Mouse (Mus musculus): ENCODE results near the gene Camkmt. TPM values are rescaled to one million over a fixed set of nuclear protein-coding genes. Genes with fewer than 3 reads are reported as not detected.

Camkmt gene
- polyA plus RNA-seq, 1 experiment from 2014 or later = 19.4 TPM

DNA sequence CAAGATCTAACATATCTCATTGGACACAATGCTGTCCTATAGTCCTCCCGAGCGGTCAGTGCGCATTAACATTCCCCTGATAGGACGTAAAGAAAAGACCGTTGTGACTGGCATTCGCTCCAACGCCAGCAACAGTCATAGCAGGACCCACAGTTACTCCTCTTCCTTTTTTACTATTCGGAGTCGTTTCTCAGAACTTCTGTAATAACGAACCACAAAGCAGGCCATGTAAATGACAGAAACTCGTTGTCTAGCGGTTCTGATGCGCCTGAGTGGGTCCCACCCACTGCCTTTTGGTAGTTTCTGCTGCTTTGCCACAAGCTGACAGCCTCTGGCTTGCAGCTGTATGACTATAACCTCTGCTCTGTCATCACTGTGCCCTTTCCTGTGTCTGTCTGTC is 253.1 kb downstream of the Camkmt start:
- H3K4me1 ChIP-seq (ENCODE audit: control insufficient read depth, insufficient read depth, low read length) = no peaks in the 10 kb centered on the region
- no peaks in the 10 kb centered on the region for H3K9me3 ChIP-seq (ENCODE audit: control insufficient read depth, low read length)
- WGBS = 77% methylated on average over 13 of the region's 13 CpGs
- H3K36me3 ChIP-seq (ENCODE audit: control insufficient read depth, insufficient read depth, low read length) = no peaks in the 10 kb centered on the region
- ATAC-seq (ENCODE audit: low FRiP score, low TSS enrichment) (no peak), DNase-seq (no peak)
- H3K27ac ChIP-seq (replicated peaks; ENCODE audit: low read depth, low read length) = no peak overlapping the region
- no peak overlapping the region for H3K4me3 ChIP-seq (replicated peaks; ENCODE audit: low read depth, low read length)
- H3K9ac ChIP-seq (replicated peaks; ENCODE audit: low read length) = no peak overlapping the region
- H3K27me3 ChIP-seq (ENCODE audit: control insufficient read depth, insufficient read depth, low read length) = no peaks in the 10 kb centered on the region
- H3K4me2 ChIP-seq (ENCODE audit: low read length) = no peak overlapping the region

DNA sequence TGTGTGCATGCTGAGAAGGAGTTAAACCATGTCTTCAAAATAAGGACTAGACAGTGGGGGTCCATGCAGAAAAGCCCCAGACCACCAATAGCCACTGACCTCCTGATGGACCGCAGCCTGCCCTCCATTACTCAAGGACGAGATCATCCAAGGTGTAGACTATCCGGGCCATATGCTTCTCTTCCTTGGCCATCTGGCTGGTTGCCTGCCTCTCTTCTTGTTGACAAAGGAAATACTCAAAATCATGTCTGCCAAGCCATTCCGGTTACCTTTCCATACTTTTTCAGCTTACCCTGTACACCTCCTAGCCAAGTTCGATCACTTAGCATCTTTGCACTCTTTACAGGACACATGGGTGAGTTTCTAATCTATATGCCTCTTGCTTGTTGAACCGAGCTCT is 256.3 kb downstream of the Camkmt start:
- no peak overlapping the region for H3K9ac ChIP-seq (replicated peaks; ENCODE audit: low read length)
- ATAC-seq (ENCODE audit: low FRiP score, low TSS enrichment) (no peak), DNase-seq (no peak)
- no peak overlapping the region for H3K27ac ChIP-seq (replicated peaks; ENCODE audit: low read depth, low read length)
- no peaks in the 10 kb centered on the region for H3K27me3 ChIP-seq (ENCODE audit: control insufficient read depth, insufficient read depth, low read length)
- no peaks in the 10 kb centered on the region for H3K9me3 ChIP-seq (ENCODE audit: control insufficient read depth, low read length)
- H3K4me2 ChIP-seq (ENCODE audit: low read length) = no peak overlapping the region
- no peaks in the 10 kb centered on the region for H3K4me1 ChIP-seq (ENCODE audit: control insufficient read depth, insufficient read depth, low read length)
- no peak overlapping the region for H3K4me3 ChIP-seq (replicated peaks; ENCODE audit: low read depth, low read length)
- no peaks in the 10 kb centered on the region for H3K36me3 ChIP-seq (ENCODE audit: control insufficient read depth, insufficient read depth, low read length)
- WGBS = 91% methylated on average over 6 of the region's 6 CpGs

- Histone ChIP-seq H3K36me3 (ENCODE audit: control insufficient read depth, insufficient read depth, low read length) (no peaks in the 10 kb centered on the region), H3K4me1 (ENCODE audit: control insufficient read depth, insufficient read depth, low read length) (no peaks in the 10 kb centered on the region), H3K9ac (replicated peaks; ENCODE audit: low read length) (no peak overlapping the region), H3K9me3 (ENCODE audit: control insufficient read depth, low read length) (no peaks in the 10 kb centered on the region), H3K4me2 (ENCODE audit: low read length) (no peak overlapping the region), H3K27me3 (ENCODE audit: control insufficient read depth, insufficient read depth, low read length) (no peaks in the 10 kb centered on the region), H3K4me3 (replicated peaks; ENCODE audit: low read depth, low read length) (no peak overlapping the region), H3K27ac (replicated peaks; ENCODE audit: low read depth, low read length) (no peak overlapping the region)
- ATAC-seq (ENCODE audit: low FRiP score, low TSS enrichment) (no peak), DNase-seq (no peak)
- 58% methylated on average over 8 of the region's 8 CpGs for WGBS
Observed at GRCm38 (mm10) chr17:85349331-85349935, 259.1 kb downstream of the Camkmt start.

DNA sequence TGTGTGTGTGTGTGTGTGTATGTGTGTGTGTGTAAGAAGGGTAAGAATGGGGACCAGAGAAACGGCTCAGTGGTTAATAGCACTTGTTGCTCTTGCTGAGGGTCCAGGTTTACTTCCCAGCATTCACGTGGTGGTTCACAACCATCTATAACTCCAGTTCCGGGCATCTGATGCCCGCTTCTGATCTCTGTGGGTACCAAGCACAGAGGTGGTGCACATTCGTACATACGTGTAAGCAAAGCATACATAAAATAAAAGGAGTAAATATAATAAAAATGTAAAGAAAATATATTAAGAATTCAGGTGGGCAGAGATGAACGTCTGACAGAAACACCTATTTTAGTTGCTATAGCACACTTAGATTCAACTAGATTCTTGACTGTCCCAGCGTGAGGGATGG is 260.9 kb downstream of the Camkmt start:
- Histone ChIP-seq H3K27ac (replicated peaks; ENCODE audit: low read depth, low read length) (no peak overlapping the region), H3K9ac (replicated peaks; ENCODE audit: low read length) (no peak overlapping the region), H3K9me3 (ENCODE audit: control insufficient read depth, low read length) (no peaks in the 10 kb centered on the region), H3K4me2 (ENCODE audit: low read length) (no peak overlapping the region), H3K4me1 (ENCODE audit: control insufficient read depth, insufficient read depth, low read length) (no peaks in the 10 kb centered on the region), H3K27me3 (ENCODE audit: control insufficient read depth, insufficient read depth, low read length) (no peaks in the 10 kb centered on the region), H3K36me3 (ENCODE audit: control insufficient read depth, insufficient read depth, low read length) (no peaks in the 10 kb centered on the region), H3K4me3 (replicated peaks; ENCODE audit: low read depth, low read length) (no peak overlapping the region)
- DNase-seq (no peak), ATAC-seq (ENCODE audit: low FRiP score, low TSS enrichment) (no peak)
- whole genome bisulfite sequencing = 94% methylated on average over 8 of the region's 8 CpGs

DNA sequence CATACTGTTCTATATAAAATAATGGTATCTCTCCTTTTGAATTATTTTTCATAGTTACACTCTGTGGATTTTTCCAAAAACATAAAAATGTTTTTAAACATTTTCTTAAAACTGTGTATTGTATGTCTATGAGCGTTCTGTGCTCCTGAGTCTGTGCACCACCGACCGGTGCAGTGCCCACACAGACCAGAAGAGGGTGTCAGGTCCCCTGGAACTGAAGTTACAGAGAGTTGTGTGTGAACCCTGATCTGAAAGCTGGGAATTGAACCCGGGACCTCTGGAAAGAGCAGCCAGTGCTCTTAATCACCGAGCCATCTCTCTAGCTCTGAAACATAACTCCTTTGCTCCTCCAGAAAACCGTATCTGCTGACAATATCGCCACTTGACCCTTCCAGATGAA is 262.4 kb downstream of the Camkmt start:
- no peaks in the 10 kb centered on the region for H3K36me3 ChIP-seq (ENCODE audit: control insufficient read depth, insufficient read depth, low read length)
- 89% methylated on average over 7 of the region's 7 CpGs for WGBS

GRCm38 (mm10) chr17:85353191-85353590 is 262.8 kb downstream of the Camkmt start:
- no peaks in the 10 kb centered on the region for H3K27me3 ChIP-seq (ENCODE audit: control insufficient read depth, insufficient read depth, low read length)
- H3K4me3 ChIP-seq (replicated peaks; ENCODE audit: low read depth, low read length) = no peak overlapping the region
- H3K9me3 ChIP-seq (ENCODE audit: control insufficient read depth, low read length) = no peaks in the 10 kb centered on the region
- DNase-seq (no peak), ATAC-seq (ENCODE audit: low FRiP score, low TSS enrichment) (no peak)
- no peaks in the 10 kb centered on the region for H3K4me1 ChIP-seq (ENCODE audit: control insufficient read depth, insufficient read depth, low read length)
- H3K4me2 ChIP-seq (ENCODE audit: low read length) = no peak overlapping the region
- no peak overlapping the region for H3K9ac ChIP-seq (replicated peaks; ENCODE audit: low read length)
- no peaks in the 10 kb centered on the region for H3K36me3 ChIP-seq (ENCODE audit: control insufficient read depth, insufficient read depth, low read length)
- WGBS = 80% methylated on average over 6 of the region's 6 CpGs
- no peak overlapping the region for H3K27ac ChIP-seq (replicated peaks; ENCODE audit: low read depth, low read length)

More for the DNA sequence above, 262.4 kb downstream of the Camkmt start:
- H3K27ac ChIP-seq (replicated peaks; ENCODE audit: low read depth, low read length) = no peak overlapping the region
- H3K4me3 ChIP-seq (replicated peaks; ENCODE audit: low read depth, low read length) = no peak overlapping the region
- no peak overlapping the region for H3K4me2 ChIP-seq (ENCODE audit: low read length)
- no peak for ATAC-seq (ENCODE audit: low FRiP score, low TSS enrichment)
- DNase-seq = no peak
- no peaks in the 10 kb centered on the region for H3K27me3 ChIP-seq (ENCODE audit: control insufficient read depth, insufficient read depth, low read length)
- H3K9me3 ChIP-seq (ENCODE audit: control insufficient read depth, low read length) = no peaks in the 10 kb centered on the region
- no peak overlapping the region for H3K9ac ChIP-seq (replicated peaks; ENCODE audit: low read length)
- no peaks in the 10 kb centered on the region for H3K4me1 ChIP-seq (ENCODE audit: control insufficient read depth, insufficient read depth, low read length)

DNA sequence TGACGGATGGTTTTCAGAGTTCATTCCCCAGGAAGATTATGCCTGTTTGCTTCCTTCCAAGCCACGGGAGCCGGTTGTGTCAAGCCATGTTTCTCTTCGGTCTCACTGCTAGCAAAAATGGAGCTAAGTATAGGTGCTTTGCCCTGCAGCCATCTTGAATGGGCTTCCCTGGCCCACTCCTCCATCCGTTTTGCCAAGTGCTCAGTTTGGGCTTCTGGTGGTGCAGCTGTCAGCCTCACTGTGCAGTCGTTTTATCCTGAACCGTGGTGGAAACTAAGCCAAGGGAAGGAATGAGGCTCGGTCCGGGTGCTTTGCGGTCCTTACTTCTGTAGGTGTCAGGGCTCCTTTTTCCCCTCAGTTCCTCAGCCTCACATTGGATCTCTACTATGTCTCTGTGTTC is 263.3 kb downstream of the Camkmt start:
- Histone ChIP-seq H3K4me2 (ENCODE audit: low read length) (no peak overlapping the region), H3K36me3 (ENCODE audit: control insufficient read depth, insufficient read depth, low read length) (no peaks in the 10 kb centered on the region), H3K27me3 (ENCODE audit: control insufficient read depth, insufficient read depth, low read length) (no peaks in the 10 kb centered on the region), H3K4me3 (replicated peaks; ENCODE audit: low read depth, low read length) (no peak overlapping the region), H3K9me3 (ENCODE audit: control insufficient read depth, low read length) (no peaks in the 10 kb centered on the region), H3K9ac (replicated peaks; ENCODE audit: low read length) (no peak overlapping the region), H3K27ac (replicated peaks; ENCODE audit: low read depth, low read length) (no peak overlapping the region), H3K4me1 (ENCODE audit: control insufficient read depth, insufficient read depth, low read length) (no peaks in the 10 kb centered on the region)
- DNase-seq (no peak), ATAC-seq (ENCODE audit: low FRiP score, low TSS enrichment) (no peak)
- 80% methylated on average over 10 of the region's 10 CpGs for WGBS

- Histone ChIP-seq H3K4me3 (replicated peaks; ENCODE audit: low read depth, low read length) (no peak overlapping the region), H3K4me2 (ENCODE audit: low read length) (no peak overlapping the region), H3K27ac (replicated peaks; ENCODE audit: low read depth, low read length) (no peak overlapping the region), H3K4me1 (ENCODE audit: control insufficient read depth, insufficient read depth, low read length) (no peaks in the 10 kb centered on the region), H3K9me3 (ENCODE audit: control insufficient read depth, low read length) (no peaks in the 10 kb centered on the region), H3K9ac (replicated peaks; ENCODE audit: low read length) (no peak overlapping the region), H3K27me3 (ENCODE audit: control insufficient read depth, insufficient read depth, low read length) (no peaks in the 10 kb centered on the region), H3K36me3 (ENCODE audit: control insufficient read depth, insufficient read depth, low read length) (no peaks in the 10 kb centered on the region)
- no peak for DNase-seq
- 91% methylated on average over 9 of the region's 9 CpGs for WGBS
- ATAC-seq (ENCODE audit: low FRiP score, low TSS enrichment) = no peak
Observed at GRCm38 (mm10) chr17:85355356-85355755, 265.0 kb downstream of the Camkmt start.

DNA sequence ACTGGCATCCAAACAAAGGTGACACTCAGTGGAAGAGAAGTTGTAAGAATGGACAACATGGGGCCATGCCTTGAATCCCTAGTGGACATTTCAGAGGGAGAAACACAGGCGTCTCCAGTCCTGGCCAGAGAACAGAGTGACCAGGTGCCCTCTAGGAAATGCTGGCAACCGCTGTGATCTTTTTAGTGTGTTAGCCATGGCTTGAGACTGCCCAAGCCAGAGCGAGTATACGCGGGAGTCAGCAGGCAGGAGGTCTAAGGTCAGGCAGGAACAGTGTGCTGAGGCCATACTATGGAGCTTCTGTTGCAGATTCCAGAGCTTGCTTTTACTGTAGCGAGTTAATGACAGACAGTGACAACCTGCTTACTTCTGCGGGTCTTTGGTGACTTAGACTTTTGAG is 270.7 kb downstream of the Camkmt start:
- Histone ChIP-seq H3K27me3 (ENCODE audit: control insufficient read depth, insufficient read depth, low read length) (no peaks in the 10 kb centered on the region), H3K9me3 (ENCODE audit: control insufficient read depth, low read length) (no peaks in the 10 kb centered on the region), H3K36me3 (ENCODE audit: control insufficient read depth, insufficient read depth, low read length) (no peaks in the 10 kb centered on the region), H3K9ac (replicated peaks; ENCODE audit: low read length) (no peak overlapping the region), H3K4me3 (replicated peaks; ENCODE audit: low read depth, low read length) (no peak overlapping the region), H3K4me1 (ENCODE audit: control insufficient read depth, insufficient read depth, low read length) (no peaks in the 10 kb centered on the region), H3K27ac (replicated peaks; ENCODE audit: low read depth, low read length) (no peak overlapping the region), H3K4me2 (ENCODE audit: low read length) (no peak overlapping the region)
- WGBS = 86% methylated on average over 7 of the region's 7 CpGs
- DNase-seq = no peak
- ATAC-seq (ENCODE audit: low FRiP score, low TSS enrichment) = no peak
